Comparison of ENCODE assay signal across 7 mouse cellular contexts in genomic region chr9:96437805-96438333, GRCm38 (mm10). TPM values are rescaled to one million over a fixed set of nuclear protein-coding genes. Genes with fewer than 3 reads are reported as not detected.
DNase-seq lines count a peak whose midpoint lies in the region; ATAC-seq and TF ChIP-seq lines count a peak whose summit lies in the region.

No protein-coding gene starts in this region.

- TF ChIP-seq POLR2A in spleen, adult 2 months (IDR thresholded peaks at IDR 0.05; ENCODE audit: low read depth, low read length) = peak; percentile 84

- H3K36me3 ChIP-seq in limb, embryonic 13.5 days = no peaks in the 10 kb centered on the region
- no peaks in the 10 kb centered on the region for H3K36me3 ChIP-seq in midbrain, embryonic 12.5 days
- H3K36me3 ChIP-seq in spleen, adult 2 months (ENCODE audit: control insufficient read depth, insufficient read depth, low read length) = no peaks in the 10 kb centered on the region

- H3K4me3 ChIP-seq in limb, embryonic 13.5 days = peak overlapping the region; percentile 50
- H3K4me3 ChIP-seq in midbrain, embryonic 12.5 days = peak overlapping the region; percentile 47
- peak overlapping the region; percentile 80 for H3K4me3 ChIP-seq in spleen, adult 2 months (ENCODE audit: extremely low read depth, insufficient read depth, insufficient read length)

- 0 out of 2 replicates have a peak, but pooled peaks cover 4% of the 10 kb centered on the region for H3K27me3 ChIP-seq in limb, embryonic 13.5 days
- H3K27me3 ChIP-seq in midbrain, embryonic 12.5 days = peaks cover 59% of the 10 kb centered on the region
- H3K27me3 ChIP-seq in spleen, adult 2 months (ENCODE audit: control insufficient read depth, insufficient read depth, low read length) = no peaks in the 10 kb centered on the region

- WGBS in limb, embryonic 13.5 days = under 1% methylated on average over 25 of the region's 25 CpGs
- under 1% methylated on average over 25 of the region's 25 CpGs for WGBS in midbrain, embryonic 12.5 days
- under 1% methylated on average over 25 of the region's 25 CpGs for WGBS in spleen, adult 2 months

- peak; percentile 50 to 54 for DNase-seq in adrenal gland, adult 18-20 months (ENCODE audit: low spot score in 2 of 2)
- DNase-seq in cerebellum, postnatal 14 days = peak; percentile 55 to 57
- peak; percentile 65 for DNase-seq in gastrocnemius, postnatal 25 days
- peak; percentile 83 for DNase-seq in induced T-regulatory cell, adult 2 months (ENCODE audit: low read depth)
- peak; percentile 33 to 62 for DNase-seq in spleen, adult 2 months (ENCODE audit: low read depth in 1 of 2, low spot score in 2 of 2)

- peak overlapping the region; percentile 88 for H3K4me2 ChIP-seq in limb, embryonic 13.5 days (replicated peaks)
- H3K4me2 ChIP-seq in midbrain, embryonic 12.5 days (replicated peaks) = peak overlapping the region; percentile 79

- no peaks in the 10 kb centered on the region for H3K9me3 ChIP-seq in limb, embryonic 13.5 days
- H3K9me3 ChIP-seq in midbrain, embryonic 12.5 days = no peaks in the 10 kb centered on the region

- H3K9ac ChIP-seq in limb, embryonic 13.5 days = peak overlapping the region; percentile 76
- H3K9ac ChIP-seq in midbrain, embryonic 12.5 days (replicated peaks) = peak overlapping the region; percentile 60

- TF ChIP-seq CTCF in spleen, adult 2 months (IDR thresholded peaks at IDR 0.05; ENCODE audit: extremely low read depth, insufficient read depth, insufficient read length, insufficient replicate concordance) = no peak

- peaks cover 38% of the 10 kb centered on the region for H3K4me1 ChIP-seq in limb, embryonic 13.5 days
- H3K4me1 ChIP-seq in midbrain, embryonic 12.5 days = peaks cover 32% of the 10 kb centered on the region
- peaks cover 19% of the 10 kb centered on the region; the same call in 1 of the 2 replicates for H3K4me1 ChIP-seq in spleen, adult 2 months (ENCODE audit: control insufficient read depth, insufficient read depth, insufficient read length)

- peak; percentile 73 for ATAC-seq in limb, embryonic 13.5 days (ENCODE audit: low FRiP score, low read depth)
- ATAC-seq in midbrain, embryonic 12.5 days (ENCODE audit: low FRiP score, low read depth) = peak; percentile 71

- H3K27ac ChIP-seq in limb, embryonic 13.5 days = peak overlapping the region; percentile 67
- H3K27ac ChIP-seq in midbrain, embryonic 12.5 days (replicated peaks) = peak overlapping the region; percentile 49; the same call in 1 of the 2 replicates
- H3K27ac ChIP-seq in spleen, adult 2 months (ENCODE audit: insufficient read depth, low read length) = peak overlapping the region; percentile 96

RNA-seq across cellular contexts. Expression of gene Rnf7, which starts 40.6 kb away (rescaled TPM):
- total RNA-seq in adrenal gland, adult 18-20 months (2021) = 10 to 100 TPM; 78.4 to 80.0 TPM
- 10 to 100 TPM; 62.9 to 65.7 TPM for total RNA-seq in gastrocnemius, postnatal 25 days (2021)
- polyA plus RNA-seq in limb, embryonic 13.5 days (2015; fragmentation: Nextera tagmentation; extraction: Ambion mirVana) = 246 and 254 TPM in 2 replicates
- 237 and 242 TPM in 2 replicates for polyA plus RNA-seq in midbrain, embryonic 12.5 days (2016; fragmentation: Nextera tagmentation; extraction: Ambion mirVana)
- 87.0 and 92.5 TPM in 2 replicates for polyA plus RNA-seq in spleen, adult 2 months (2012; rRNA removed)

Comparison
In these comparisons a context has a peak if more than half of its experiments do, and no peak if none do; other contexts are left out.
1. Peak in every context shown above with its lines: DNase-seq, ATAC-seq, H3K4me3 ChIP-seq and H3K27ac ChIP-seq.